Mouse (Mus musculus): ENCODE data around the gene Fkbp15. TPM values are rescaled to one million over a fixed set of nuclear protein-coding genes. Genes with fewer than 3 reads are reported as not detected.

The Fkbp15 gene
- polyA plus RNA-seq, 1 experiment from 2014 or later: 15.0 TPM

GRCm38 (mm10) chr4:62328941-62329660 is 31.2 kb downstream of the Fkbp15 start:
- TF ChIP-seq CTCF (IDR thresholded peaks at IDR 0.05; ENCODE audit: low read depth): no peak
- TF ChIP-seq EP300 (optimal IDR thresholded peaks at IDR 0.05): no peak
- H3K9ac ChIP-seq (ENCODE audit: low read length): no peak overlapping the region
- WGBS: 76% methylated on average over 6 of the region's 6 CpGs
- DNase-seq (ENCODE audit: low spot score) (no peak), ATAC-seq (ENCODE audit: low FRiP score, low TSS enrichment) (no peak)
- H3K4me2 ChIP-seq (replicated peaks; ENCODE audit: low read depth): no peak overlapping the region
- H3K4me3 ChIP-seq (ENCODE audit: low read depth, low read length): no peak overlapping the region
- H3K27me3 ChIP-seq (ENCODE audit: control insufficient read depth, insufficient read depth, low read length): no peaks in the 10 kb centered on the region
- no peaks in the 10 kb centered on the region for H3K9me3 ChIP-seq (ENCODE audit: control insufficient read depth, low read length)
- H3K36me3 ChIP-seq (ENCODE audit: control insufficient read depth, insufficient read depth, low read length): peaks cover 7% of the 10 kb centered on the region; the same call in 1 of the 2 replicates
- no peaks in the 10 kb centered on the region for H3K4me1 ChIP-seq (replicated peaks; ENCODE audit: control insufficient read depth, insufficient read depth)
- H3K27ac ChIP-seq (replicated peaks): 0 out of 2 replicates have a peak overlapping the region, but pooled peaks have one; percentile 25

DNA sequence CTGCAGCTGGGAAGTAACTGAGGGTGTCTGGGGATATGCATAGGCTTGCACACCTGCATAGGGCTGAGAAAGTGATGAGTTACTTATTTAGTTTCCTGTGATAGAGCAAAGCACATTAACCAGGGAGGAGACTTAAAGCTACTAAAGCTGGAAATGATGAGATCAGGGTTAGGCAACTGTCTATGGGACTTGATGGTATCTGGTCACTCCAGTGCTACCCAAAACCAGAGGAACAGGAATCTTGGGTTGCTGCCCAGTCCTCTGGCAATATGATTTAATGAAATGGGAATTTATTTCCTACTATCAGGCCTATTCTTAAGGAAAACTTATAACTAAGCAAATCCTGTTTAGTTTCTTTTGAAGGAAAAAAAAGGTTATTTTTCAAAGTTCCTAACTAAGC is 34.2 kb downstream of the Fkbp15 start:
- no peak for ATAC-seq (ENCODE audit: low FRiP score, low TSS enrichment)
- no peak overlapping the region for H3K4me3 ChIP-seq (ENCODE audit: low read depth, low read length)
- H3K4me1 ChIP-seq (replicated peaks; ENCODE audit: control insufficient read depth, insufficient read depth): no peaks in the 10 kb centered on the region
- H3K36me3 ChIP-seq (ENCODE audit: control insufficient read depth, insufficient read depth, low read length): peaks cover 24% of the 10 kb centered on the region
- TF ChIP-seq CTCF (IDR thresholded peaks at IDR 0.05; ENCODE audit: low read depth) (no peak), EP300 (optimal IDR thresholded peaks at IDR 0.05) (no peak)
- H3K27me3 ChIP-seq (ENCODE audit: control insufficient read depth, insufficient read depth, low read length): no peaks in the 10 kb centered on the region
- no peak overlapping the region for H3K4me2 ChIP-seq (replicated peaks; ENCODE audit: low read depth)
- H3K9me3 ChIP-seq (ENCODE audit: control insufficient read depth, low read length): no peaks in the 10 kb centered on the region
- no peak for DNase-seq (ENCODE audit: low spot score)
- no peak overlapping the region; the same call in 1 of the 2 replicates for H3K27ac ChIP-seq (replicated peaks)
- H3K9ac ChIP-seq (ENCODE audit: low read length): no peak overlapping the region

DNA sequence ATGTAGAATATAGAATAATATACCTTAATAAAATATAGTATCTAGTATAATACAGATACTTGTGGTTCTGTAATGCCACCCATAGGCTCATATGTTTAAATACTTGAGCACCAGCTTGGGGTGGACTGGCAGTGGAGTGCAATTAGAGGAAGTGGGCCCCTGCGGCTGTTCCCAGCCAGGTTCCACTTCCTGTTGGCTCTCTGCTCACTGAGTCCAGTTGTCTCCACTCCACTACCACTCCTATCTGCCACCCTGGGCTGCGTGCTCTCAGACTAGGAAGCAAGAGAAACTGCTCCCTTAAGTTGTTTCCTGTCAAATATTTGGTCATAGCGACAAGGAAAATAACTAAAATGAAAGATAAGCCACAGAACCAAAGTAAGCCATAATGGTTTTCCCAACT is 37.7 kb downstream of the Fkbp15 start:
- no peak overlapping the region for H3K27ac ChIP-seq (replicated peaks)
- no peak for DNase-seq (ENCODE audit: low spot score)
- H3K36me3 ChIP-seq (ENCODE audit: control insufficient read depth, insufficient read depth, low read length): peaks cover 37% of the 10 kb centered on the region
- no peaks in the 10 kb centered on the region for H3K4me1 ChIP-seq (replicated peaks; ENCODE audit: control insufficient read depth, insufficient read depth)
- WGBS: 75% methylated on average over 3 of the region's 3 CpGs
- H3K4me3 ChIP-seq (ENCODE audit: low read depth, low read length): no peak overlapping the region
- no peak for TF ChIP-seq CTCF (IDR thresholded peaks at IDR 0.05; ENCODE audit: low read depth)
- TF ChIP-seq EP300 (optimal IDR thresholded peaks at IDR 0.05): no peak
- H3K27me3 ChIP-seq (ENCODE audit: control insufficient read depth, insufficient read depth, low read length): no peaks in the 10 kb centered on the region
- no peak overlapping the region for H3K4me2 ChIP-seq (replicated peaks; ENCODE audit: low read depth)
- no peak for ATAC-seq (ENCODE audit: low FRiP score, low TSS enrichment)
- no peaks in the 10 kb centered on the region for H3K9me3 ChIP-seq (ENCODE audit: control insufficient read depth, low read length)
- H3K9ac ChIP-seq (ENCODE audit: low read length): no peak overlapping the region

DNA sequence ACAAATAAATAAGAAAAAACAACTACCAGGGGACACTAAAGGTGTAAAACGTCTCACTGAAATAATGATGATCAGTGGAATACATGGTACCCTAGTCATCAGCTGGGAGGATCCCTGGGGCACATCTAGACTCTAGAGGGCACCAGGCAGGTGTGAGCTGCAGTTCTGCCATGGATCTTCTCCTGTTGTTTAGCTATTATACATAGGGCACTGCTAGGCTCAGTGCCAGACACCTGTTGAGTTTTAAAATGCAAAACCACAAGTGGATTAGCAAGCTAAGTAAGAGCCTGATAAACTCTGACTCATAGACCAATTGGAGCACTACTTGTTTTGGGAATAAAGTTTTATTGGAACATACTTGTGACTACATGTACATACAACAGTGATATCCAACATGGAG is 42.1 kb downstream of the Fkbp15 start:
- Histone ChIP-seq H3K4me1 (replicated peaks; ENCODE audit: control insufficient read depth, insufficient read depth) (no peaks in the 10 kb centered on the region), H3K9ac (ENCODE audit: low read length) (no peak overlapping the region), H3K9me3 (ENCODE audit: control insufficient read depth, low read length) (no peaks in the 10 kb centered on the region), H3K4me2 (replicated peaks; ENCODE audit: low read depth) (no peak overlapping the region), H3K27me3 (ENCODE audit: control insufficient read depth, insufficient read depth, low read length) (no peaks in the 10 kb centered on the region), H3K4me3 (ENCODE audit: low read depth, low read length) (no peak overlapping the region), H3K36me3 (ENCODE audit: control insufficient read depth, insufficient read depth, low read length) (peaks cover 30% of the 10 kb centered on the region), H3K27ac (replicated peaks) (no peak overlapping the region)
- ATAC-seq (ENCODE audit: low FRiP score, low TSS enrichment): no peak
- DNase-seq (ENCODE audit: low spot score): no peak
- 59% methylated on average over 1 of the region's 1 CpGs for WGBS
- TF ChIP-seq CTCF (IDR thresholded peaks at IDR 0.05; ENCODE audit: low read depth): no peak
- TF ChIP-seq EP300 (optimal IDR thresholded peaks at IDR 0.05): no peak

DNA sequence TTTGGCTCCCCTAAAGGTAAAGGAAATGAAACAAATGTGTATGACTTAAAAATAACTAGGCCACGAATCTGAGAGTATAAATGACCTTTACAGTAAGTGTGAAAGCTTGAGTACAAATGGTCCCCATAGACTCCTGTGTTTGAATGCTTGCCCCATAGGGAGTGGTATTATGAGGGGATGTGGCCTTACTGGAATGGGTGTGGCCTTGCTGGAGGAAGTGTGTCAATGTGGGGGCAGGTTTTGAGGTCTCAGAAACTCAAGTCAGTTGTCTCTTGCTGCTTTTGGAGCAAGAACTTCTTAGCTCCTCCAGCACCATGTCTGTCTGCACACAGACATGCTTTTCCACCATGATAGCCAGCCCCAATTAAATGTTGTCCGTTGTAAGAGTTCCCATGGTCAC is 43.9 kb downstream of the Fkbp15 start:
- TF ChIP-seq EP300 (optimal IDR thresholded peaks at IDR 0.05): no peak
- TF ChIP-seq CTCF (IDR thresholded peaks at IDR 0.05; ENCODE audit: low read depth): no peak
- H3K27ac ChIP-seq (replicated peaks): no peak overlapping the region
- no peak overlapping the region for H3K9ac ChIP-seq (ENCODE audit: low read length)
- H3K36me3 ChIP-seq (ENCODE audit: control insufficient read depth, insufficient read depth, low read length): peaks cover 25% of the 10 kb centered on the region
- no peaks in the 10 kb centered on the region for H3K9me3 ChIP-seq (ENCODE audit: control insufficient read depth, low read length)
- no peak overlapping the region for H3K4me3 ChIP-seq (ENCODE audit: low read depth, low read length)
- no peaks in the 10 kb centered on the region for H3K27me3 ChIP-seq (ENCODE audit: control insufficient read depth, insufficient read depth, low read length)
- 71% methylated on average over 2 of the region's 2 CpGs for WGBS
- no peak for ATAC-seq (ENCODE audit: low FRiP score, low TSS enrichment)
- H3K4me2 ChIP-seq (replicated peaks; ENCODE audit: low read depth): no peak overlapping the region
- H3K4me1 ChIP-seq (replicated peaks; ENCODE audit: control insufficient read depth, insufficient read depth): no peaks in the 10 kb centered on the region
- DNase-seq (ENCODE audit: low spot score): no peak

GRCm38 (mm10) chr4:62314516-62314915 is 45.8 kb downstream of the Fkbp15 start:
- ATAC-seq (ENCODE audit: low FRiP score, low TSS enrichment): no peak

More at GRCm38 (mm10) chr4:62314516-62314915, 45.8 kb downstream of the Fkbp15 start:
- Histone ChIP-seq H3K4me3 (ENCODE audit: low read depth, low read length) (no peak overlapping the region), H3K36me3 (ENCODE audit: control insufficient read depth, insufficient read depth, low read length) (peaks cover 16% of the 10 kb centered on the region; the same call in 1 of the 2 replicates), H3K27ac (replicated peaks) (no peak overlapping the region), H3K4me2 (replicated peaks; ENCODE audit: low read depth) (no peak overlapping the region), H3K9ac (ENCODE audit: low read length) (no peak overlapping the region), H3K9me3 (ENCODE audit: control insufficient read depth, low read length) (no peaks in the 10 kb centered on the region), H3K4me1 (replicated peaks; ENCODE audit: control insufficient read depth, insufficient read depth) (no peaks in the 10 kb centered on the region), H3K27me3 (ENCODE audit: control insufficient read depth, insufficient read depth, low read length) (no peaks in the 10 kb centered on the region)
- no peak for DNase-seq (ENCODE audit: low spot score)
- TF ChIP-seq CTCF (IDR thresholded peaks at IDR 0.05; ENCODE audit: low read depth): no peak
- no peak for TF ChIP-seq EP300 (optimal IDR thresholded peaks at IDR 0.05)
- WGBS: 91% methylated on average over 3 of the region's 3 CpGs
